Mouse (Mus musculus): ENCODE measurements around the gene Pkp2. TPM values are rescaled to one million over a fixed set of nuclear protein-coding genes. Genes with fewer than 3 reads are reported as not detected.
"Not testable (repeated sequence)": the region's sequence is repeated elsewhere in the genome, so short reads cannot be mapped to it uniquely, and the experiment has no call there.

Gene Pkp2
- 10 to 100 TPM; 47.4 to 57.3 TPM for total RNA-seq (2021)

DNA sequence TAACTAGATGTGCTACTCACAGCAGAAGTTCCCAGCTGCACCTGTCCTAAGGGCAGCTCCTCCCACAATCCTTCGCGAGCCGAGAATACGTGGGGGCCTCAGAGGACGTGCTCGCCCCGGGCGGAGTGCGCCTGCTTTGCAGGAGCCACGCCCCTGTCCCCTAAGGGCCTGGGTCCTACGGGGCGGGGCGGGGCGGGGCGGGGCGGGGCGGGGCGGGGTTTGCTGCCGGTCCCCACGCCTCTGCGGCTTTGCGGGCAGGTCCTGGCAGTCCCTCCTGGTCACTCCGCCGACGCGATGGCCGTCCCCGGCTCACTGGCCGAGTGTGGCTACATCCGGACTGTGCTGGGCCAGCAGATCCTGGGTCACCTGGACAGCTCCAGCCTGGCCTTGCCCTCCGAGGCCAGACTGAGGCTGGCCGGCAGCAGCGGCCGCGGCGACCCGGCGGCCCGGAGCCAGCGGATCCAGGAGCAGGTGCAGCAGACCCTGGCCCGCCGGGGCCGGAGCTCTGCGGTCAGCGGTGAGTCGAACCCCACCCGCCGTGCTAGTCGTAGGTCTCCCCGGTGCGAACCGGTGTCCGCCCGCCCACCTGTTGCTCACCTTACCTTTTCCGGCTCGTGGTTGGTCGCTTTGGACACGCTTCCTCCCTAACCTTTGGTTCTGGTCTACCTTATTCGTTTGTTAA, at the start of gene Pkp2:
Pkp2 (plus strand) TSS at position 240 of the 682 bp plus-strand sequence.
- peak in 1 of 2 experiments; percentile 60 for DNase-seq

GRCm38 (mm10) chr16:16197374-16197773, 15.7 kb upstream of the Pkp2 start:
- no peak for DNase-seq

DNA sequence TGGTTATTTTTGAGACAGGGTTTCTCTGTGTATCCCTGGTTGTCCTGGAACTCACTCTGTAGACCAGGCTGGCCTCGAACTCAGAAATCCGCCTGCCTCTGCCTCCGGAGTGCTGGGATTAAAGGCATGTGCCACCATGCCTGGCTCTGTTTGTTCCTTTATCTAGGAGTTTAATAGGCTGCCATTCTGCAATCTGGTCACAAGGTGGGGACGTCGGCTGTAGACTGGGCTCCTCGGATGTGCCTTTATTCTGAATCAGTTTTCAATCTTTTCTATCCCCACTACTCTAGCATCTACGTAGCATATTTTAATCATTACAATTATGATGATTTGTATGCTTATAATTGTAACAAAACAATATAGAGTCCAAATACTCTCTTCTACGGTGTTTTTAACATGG, 11.1 kb upstream of the Pkp2 start:
- DNase-seq, result not testable (repeated sequence)

GRCm38 (mm10) chr16:16204648-16205047, 8.5 kb upstream of the Pkp2 start:
- DNase-seq, result no peak

GRCm38 (mm10) chr16:16212723-16213078, 417 bp upstream of the Pkp2 start:
- no peak for DNase-seq

GRCm38 (mm10) chr16:16213761-16214305, 715 bp downstream of the Pkp2 start:
- no peak for DNase-seq

DNA sequence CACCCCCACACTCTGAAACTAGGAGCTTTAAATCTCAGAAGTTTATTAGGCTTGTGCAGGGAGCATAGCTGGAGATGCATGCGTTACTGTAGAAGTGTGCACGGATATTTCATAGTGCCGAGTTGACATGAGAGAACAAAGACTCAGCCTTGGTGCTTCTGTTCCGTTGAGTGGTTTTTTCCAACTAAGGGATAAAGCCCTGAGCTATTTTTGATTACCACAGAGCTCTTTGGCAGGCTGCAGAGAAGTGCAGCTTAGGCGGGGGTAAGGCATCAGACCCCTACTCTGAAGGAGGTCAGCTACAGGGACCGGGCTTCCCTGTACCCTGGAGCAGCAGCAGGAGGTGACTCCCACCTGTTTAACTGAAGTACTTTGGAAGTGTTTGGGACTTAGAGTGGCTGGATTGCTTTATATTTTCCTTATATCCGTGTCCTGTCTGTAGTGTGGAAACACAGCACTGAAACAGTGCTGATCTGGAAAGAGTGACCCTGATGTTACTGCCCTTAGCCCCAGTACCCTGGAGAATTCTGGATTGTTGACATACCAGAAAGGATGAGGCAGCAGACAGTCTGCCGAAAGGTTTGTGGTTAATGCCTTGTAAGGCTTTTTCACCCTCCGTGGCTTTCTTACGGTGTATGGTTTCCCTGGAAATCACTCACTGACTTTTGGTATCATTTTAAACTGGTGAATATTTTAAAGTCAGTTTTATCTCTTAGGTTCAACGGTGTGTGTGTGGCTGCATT, 2.7 kb downstream of the Pkp2 start:
- no peak for DNase-seq

- DNase-seq, result no peak
Observed at GRCm38 (mm10) chr16:16216934-16217333, 3.8 kb downstream of the Pkp2 start.

DNA sequence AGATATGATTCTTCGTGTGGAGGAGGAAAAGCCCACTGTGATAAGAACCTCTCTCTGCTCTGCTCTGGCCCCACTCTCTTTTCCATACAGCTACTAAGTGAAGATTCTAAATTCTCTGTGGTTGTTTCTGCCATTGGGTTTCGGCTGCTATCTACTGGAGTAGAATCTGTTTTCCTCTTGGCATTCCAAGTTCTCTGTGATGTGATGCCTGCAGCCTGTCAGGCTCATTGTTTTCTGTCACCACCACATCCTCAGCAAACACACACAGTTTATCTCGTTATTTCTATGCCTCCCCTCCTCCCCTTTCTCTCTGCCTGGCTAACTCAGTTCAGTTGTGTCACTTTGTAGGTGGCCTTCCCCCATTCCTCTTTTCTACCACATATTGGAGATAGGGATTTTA, 6.7 kb downstream of the Pkp2 start:
- no peak for DNase-seq

DNA sequence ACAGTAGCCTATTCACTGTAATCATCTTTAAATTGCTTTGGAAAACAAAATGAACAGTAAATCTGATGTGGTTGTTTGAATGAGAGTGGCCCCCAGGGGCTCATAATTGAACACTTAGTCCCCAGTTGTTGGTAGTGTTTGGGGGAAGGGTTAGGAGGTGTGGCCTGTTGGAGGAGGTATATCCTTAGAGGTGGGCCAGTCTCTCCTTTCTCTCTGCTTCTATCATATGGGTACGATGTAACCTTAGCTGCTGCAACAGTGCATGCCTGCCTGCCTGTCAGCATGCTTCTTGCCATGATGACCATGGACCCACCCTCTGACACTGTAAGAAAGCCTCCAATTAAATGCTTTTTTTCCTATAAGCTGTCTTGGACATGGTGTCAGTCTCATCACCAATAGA, 9.5 kb downstream of the Pkp2 start:
- DNase-seq, result no peak

DNA sequence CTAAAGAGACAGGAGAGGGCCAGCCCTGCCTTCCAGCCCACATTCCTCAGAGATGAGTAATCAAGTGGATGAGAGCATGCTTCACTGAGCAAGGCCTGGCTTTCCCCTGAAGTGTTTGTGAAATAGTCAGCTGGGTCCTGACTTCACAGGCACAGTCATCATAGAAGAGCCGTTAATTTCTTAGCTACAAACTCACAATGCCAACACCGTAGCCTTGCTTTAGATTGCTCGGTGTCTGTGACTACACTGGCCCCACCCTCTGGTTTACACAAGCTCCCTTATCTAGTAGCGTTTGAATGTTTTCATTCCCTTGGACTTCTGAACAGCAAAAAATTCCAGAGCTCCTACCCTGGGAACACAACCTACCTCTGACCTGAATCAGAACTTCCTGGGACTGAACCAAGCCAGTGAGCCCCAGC, 11.4 kb downstream of the Pkp2 start:
- no peak for DNase-seq

DNA sequence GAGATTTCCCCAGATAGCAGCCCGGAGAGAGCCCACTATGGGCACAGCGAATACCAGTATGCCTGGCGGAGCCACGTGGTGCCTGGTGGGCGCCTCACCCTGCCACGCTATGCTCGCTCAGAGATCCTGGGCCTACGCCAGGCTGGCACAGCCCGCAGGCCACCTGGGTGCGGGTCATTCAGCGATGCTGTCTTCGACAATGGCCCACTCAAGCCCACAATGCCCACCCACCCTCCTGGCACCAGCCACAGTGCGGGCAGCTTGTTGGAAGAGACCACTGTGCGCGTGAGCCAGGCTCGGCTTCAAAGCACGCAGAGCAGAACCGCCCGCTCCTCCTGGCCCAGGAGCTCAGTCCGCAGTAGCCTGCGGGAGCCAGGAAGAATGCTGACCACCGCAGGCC, 12.7 kb downstream of the Pkp2 start:
- peak; percentile 36 to 37 for DNase-seq

- no peak for DNase-seq
Observed at GRCm38 (mm10) chr16:16230439-16230838, 17.3 kb downstream of the Pkp2 start.

DNA sequence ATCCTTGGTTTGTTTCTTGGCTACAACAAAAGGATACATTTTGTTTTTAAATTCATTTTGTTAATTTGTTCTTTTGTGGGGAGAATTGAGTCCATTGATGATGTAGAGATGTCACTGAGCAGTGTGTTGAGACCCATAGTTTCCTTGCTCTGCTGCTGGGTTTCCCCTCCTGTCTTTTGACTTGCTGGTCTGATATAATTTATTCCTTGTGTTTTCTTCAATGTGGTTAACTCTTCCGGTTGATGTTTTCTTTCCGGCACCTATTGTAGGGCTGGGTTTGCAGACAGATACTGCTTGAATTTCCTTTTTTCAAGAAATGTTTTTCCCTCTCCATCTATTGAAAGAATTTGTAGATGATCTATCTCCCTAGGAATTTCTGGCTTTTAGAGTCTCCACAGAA, 20.8 kb downstream of the Pkp2 start:
- no peak for DNase-seq

GRCm38 (mm10) chr16:16236681-16237080, 23.6 kb downstream of the Pkp2 start:
- not testable (repeated sequence) for DNase-seq

GRCm38 (mm10) chr16:16238356-16238755, 25.2 kb downstream of the Pkp2 start:
- DNase-seq, result no peak

DNA sequence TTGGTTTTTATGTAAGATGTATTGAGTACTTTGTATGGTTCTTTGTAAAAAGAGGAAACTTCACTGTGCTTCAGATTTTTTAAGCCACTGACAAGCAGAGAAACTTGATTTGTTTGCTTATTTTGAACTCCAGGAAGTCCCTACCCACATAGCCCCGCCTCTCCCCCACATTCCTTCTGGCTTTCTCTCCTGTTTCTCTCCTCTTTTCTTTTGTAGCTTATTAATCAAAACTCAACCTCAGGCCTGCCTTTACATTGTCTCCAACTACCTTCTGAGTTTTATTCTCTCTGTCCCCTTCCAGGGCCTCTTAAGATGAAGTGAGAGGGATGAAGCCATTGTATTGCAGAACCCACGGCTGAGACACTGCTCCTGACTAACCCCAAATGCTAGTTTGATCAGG, 31.6 kb downstream of the Pkp2 start:
- DNase-seq, result no peak

GRCm38 (mm10) chr16:16250470-16250869, 37.4 kb downstream of the Pkp2 start:
- no peak for DNase-seq

GRCm38 (mm10) chr16:16253326-16254074, 40.4 kb downstream of the Pkp2 start:
- peak; percentile 15 to 16 for DNase-seq

GRCm38 (mm10) chr16:16255217-16255616, 42.1 kb downstream of the Pkp2 start:
- DNase-seq, result no peak

GRCm38 (mm10) chr16:16255874-16256273, 42.8 kb downstream of the Pkp2 start:
- no peak for DNase-seq

DNA sequence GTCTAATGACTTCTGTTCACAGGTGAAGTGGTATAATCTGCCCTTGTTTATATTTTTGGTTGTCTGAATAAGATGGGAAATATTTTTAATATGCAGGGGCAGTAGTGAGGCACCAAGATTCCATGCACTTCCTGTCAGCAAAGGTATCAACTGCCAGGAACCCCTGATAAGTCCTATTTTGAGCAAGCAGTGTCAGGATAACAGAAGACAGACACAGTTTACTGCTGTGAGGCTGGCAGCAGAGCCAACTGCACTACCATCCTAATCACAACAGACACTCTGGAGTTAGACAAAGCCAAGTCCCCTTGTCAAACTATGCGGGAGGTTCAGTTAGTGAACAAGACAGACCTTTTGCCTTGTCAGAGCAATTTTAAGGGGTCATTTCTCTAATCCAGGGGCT, 43.6 kb downstream of the Pkp2 start:
- no peak for DNase-seq

DNA sequence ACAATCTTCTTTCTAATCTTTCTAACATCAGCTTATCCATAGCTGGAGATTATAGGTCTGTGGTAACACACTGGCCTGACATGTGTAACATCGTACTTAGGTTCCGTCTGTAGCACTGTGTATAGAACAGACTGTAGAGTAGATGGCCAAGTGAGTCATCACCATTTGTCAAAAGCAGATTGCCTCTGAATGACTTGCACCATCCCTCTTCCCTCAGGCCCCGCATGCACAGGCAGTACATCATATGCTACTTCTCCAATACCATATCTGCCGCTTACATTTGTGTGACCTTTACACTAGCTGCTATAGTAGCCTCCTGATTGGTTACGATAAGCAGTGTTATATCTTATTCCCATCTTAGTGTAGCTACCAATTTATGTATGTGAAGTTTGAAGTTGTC, 47.8 kb downstream of the Pkp2 start:
- no peak for DNase-seq
